Mouse (Mus musculus) intestine, embryonic 14.5 days (tissue): ENCODE results near the gene Ttc25. TPM values are rescaled to one million over a fixed set of nuclear protein-coding genes. Genes with fewer than 3 reads are reported as not detected.
A peak's percentile ranks its signal among the peaks of the same experiment; 100 is the strongest.

Experiments
- ATAC-seq: fragments of 200-750 bp; cut with Nextera tagmentation; replicated peaks from 2 replicates; pipeline ENCODE4 v1.8.0; 2017; ENCODE audit warnings: low read depth, moderate number of reproducible peaks, moderate TSS enrichment, moderate library complexity; ENCODE audit not compliant: low FRiP score, low TSS enrichment
- DNase-seq: peaks from one replicate; pipeline ENCODE4 v3.0.0-alpha.2; 2018; ENCODE audit warnings: low spot score
- H3K27ac ChIP-seq: fragments of 300-500 bp; sonication (generic); 2 replicates; pipeline ENCODE4 v1.5.1; 2014; ENCODE audit warnings: low read depth, mild to moderate bottlenecking, control low read depth
- H3K27me3 ChIP-seq: fragments of 300-500 bp; sonication (generic); replicated peaks from 2 replicates; pipeline ENCODE4 v1.6.1; 2014; ENCODE audit warnings: low read length, control low read depth; ENCODE audit not compliant: control insufficient read depth, insufficient read depth
- H3K36me3 ChIP-seq: fragments of 300-500 bp; sonication (generic); 2 replicates; pipeline ENCODE4 v1.6.1; 2014; ENCODE audit warnings: low read length, control low read depth; ENCODE audit not compliant: control insufficient read depth, insufficient read depth
- H3K4me1 ChIP-seq: fragments of 300-500 bp; sonication (generic); replicated peaks from 2 replicates; pipeline ENCODE4 v1.6.1; 2014; ENCODE audit warnings: low read length, control low read depth, mixed read lengths; ENCODE audit not compliant: control insufficient read depth, insufficient read depth
- H3K4me2 ChIP-seq: fragments of 300-500 bp; sonication (generic); 2 replicates; pipeline ENCODE4 v1.6.1; 2014; ENCODE audit warnings: low read length
- H3K4me3 ChIP-seq: fragments of 300-500 bp; sonication (generic); 2 replicates; pipeline ENCODE4 v1.5.1; 2014; ENCODE audit warnings: low read depth, low read length, control low read depth, mixed read lengths
- H3K9ac ChIP-seq: fragments of 300-500 bp; sonication (generic); 2 replicates; pipeline ENCODE4 v1.6.1; 2014; ENCODE audit warnings: mild to moderate bottlenecking, low read length
- H3K9me3 ChIP-seq: fragments of 300-500 bp; sonication (generic); 2 replicates; pipeline ENCODE4 v1.6.1; 2016; ENCODE audit warnings: low read length, control low read depth; ENCODE audit not compliant: control insufficient read depth
- WGBS: fragments of 180-500 bp; shearing (Covaris S2); extraction: QIAGEN DNeasy Blood & Tissue Kit; methylation state at CpG from one replicate; pipeline ENCODE4 v1.1.7; 2014; 5-methylcytosine and 5-hydroxymethylcytosine counted together
- polyA plus RNA-seq: library from polyadenylated mRNA; unstranded; fragments of >200 nt; fragmentation: Nextera tagmentation; extraction: Ambion mirVana; gene quantifications from 2 replicates; pipeline ENCODE4 v1.2.1, GENCODE M21; 2014

The Ttc25 gene
- polyA plus RNA-seq, 1 experiment from 2014 or later, result 0.46 TPM

DNA sequence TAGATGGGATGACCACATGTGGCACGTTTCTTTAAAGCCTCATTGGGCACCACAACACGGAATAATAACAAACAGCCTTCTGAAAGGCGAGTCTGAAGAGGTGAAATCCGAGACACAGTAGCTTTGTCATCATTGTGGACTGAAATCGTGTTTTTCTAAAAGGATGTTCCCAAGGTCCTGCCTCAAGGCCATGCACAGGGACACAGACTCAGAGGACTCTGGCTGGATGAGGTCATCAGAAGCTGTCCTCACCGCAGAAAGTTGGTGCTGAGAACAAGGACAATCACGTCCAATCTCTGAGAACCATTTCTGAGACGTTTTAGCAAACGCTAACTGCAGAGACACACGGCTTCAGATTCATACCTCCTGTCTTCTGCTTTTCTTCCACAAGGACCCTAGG is 31.7 kb upstream of the Ttc25 start:
- Histone ChIP-seq H3K9me3 (no peaks in the 10 kb centered on the region), H3K4me2 (no peak overlapping the region), H3K36me3 (peaks cover 92% of the 10 kb centered on the region), H3K4me1 (no peaks in the 10 kb centered on the region; the same call in 1 of the 2 replicates), H3K27me3 (no peaks in the 10 kb centered on the region), H3K4me3 (no peak overlapping the region), H3K27ac (no peak overlapping the region), H3K9ac (no peak overlapping the region)
- no peak for ATAC-seq
- DNase-seq, result no peak
- WGBS, result 82% methylated on average over 10 of the region's 10 CpGs

DNA sequence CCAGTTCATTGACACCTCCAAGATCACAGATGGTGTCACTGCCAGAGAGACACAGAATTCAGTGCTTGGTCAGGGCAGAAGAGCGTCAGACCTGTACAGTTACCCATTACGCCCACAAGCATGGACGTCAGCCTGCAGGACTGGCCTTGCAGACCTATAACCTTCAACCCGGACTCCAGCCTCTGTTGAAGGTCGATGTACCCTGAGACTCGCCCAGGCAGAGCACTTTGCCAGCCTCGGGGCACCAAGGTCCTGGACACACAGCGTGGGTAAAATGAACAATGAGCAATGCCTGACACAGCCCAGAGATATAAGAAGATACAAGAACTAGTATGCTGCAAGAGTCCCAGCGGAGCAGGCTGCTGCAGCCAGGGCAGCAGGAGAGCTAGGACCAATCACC is 30.3 kb upstream of the Ttc25 start:
- DNase-seq, result no peak
- WGBS, result 91% methylated on average over 9 of the region's 9 CpGs
- Histone ChIP-seq H3K27ac (no peak overlapping the region), H3K9me3 (no peaks in the 10 kb centered on the region), H3K4me1 (no peaks in the 10 kb centered on the region; the same call in 1 of the 2 replicates), H3K27me3 (no peaks in the 10 kb centered on the region), H3K36me3 (peaks cover 94% of the 10 kb centered on the region), H3K4me3 (no peak overlapping the region), H3K4me2 (no peak overlapping the region), H3K9ac (no peak overlapping the region)
- no peak for ATAC-seq

DNA sequence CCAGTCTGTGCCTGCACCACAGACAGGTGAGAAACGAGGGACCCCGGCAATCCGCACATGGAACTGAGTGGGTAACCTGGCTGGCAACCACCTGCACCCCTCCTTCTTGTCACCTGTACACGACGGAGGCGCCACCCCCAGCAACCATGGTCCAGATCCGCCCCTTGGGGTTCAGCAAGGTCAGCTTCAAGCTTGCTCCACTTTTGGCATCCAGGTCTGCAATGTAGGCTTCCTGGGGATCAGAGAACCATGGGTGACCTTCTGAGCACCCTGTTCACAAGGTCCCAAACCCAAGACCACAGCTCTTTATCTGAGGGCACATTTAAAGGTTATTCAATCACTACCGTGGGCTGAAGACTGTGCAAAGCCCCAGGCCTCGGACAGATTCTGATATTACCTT is 29.6 kb upstream of the Ttc25 start:
- no peak overlapping the region for H3K4me2 ChIP-seq
- H3K27me3 ChIP-seq, result no peaks in the 10 kb centered on the region
- ATAC-seq (no peak), DNase-seq (no peak)
- no peak overlapping the region for H3K4me3 ChIP-seq
- no peak overlapping the region for H3K27ac ChIP-seq
- WGBS, result 91% methylated on average over 9 of the region's 9 CpGs
- H3K4me1 ChIP-seq, result no peaks in the 10 kb centered on the region; the same call in 1 of the 2 replicates
- H3K36me3 ChIP-seq, result peaks cover 97% of the 10 kb centered on the region
- no peaks in the 10 kb centered on the region for H3K9me3 ChIP-seq
- no peak overlapping the region for H3K9ac ChIP-seq

DNA sequence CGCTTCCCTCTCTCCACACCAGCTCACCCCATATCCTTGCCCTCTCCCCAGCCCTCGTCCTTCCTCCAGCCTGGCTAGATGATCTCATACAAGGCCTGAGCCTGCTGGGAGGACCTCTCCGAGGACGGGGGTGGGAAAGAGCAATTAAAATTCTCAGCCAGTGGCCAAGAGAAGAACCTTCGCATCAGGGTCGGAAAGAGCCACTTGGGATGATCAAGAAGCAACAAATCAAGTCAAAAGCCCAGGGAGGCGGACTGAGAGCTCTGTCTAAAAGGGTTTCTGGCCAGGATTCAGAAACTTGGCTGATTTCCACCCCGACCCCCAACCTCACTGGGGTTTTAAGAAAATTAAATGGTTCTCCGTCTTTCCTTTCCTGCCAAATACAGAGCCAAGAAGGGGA is 29.1 kb upstream of the Ttc25 start:
- no peaks in the 10 kb centered on the region; the same call in 1 of the 2 replicates for H3K4me1 ChIP-seq
- WGBS, result 58% methylated on average over 9 of the region's 9 CpGs
- H3K9me3 ChIP-seq, result no peaks in the 10 kb centered on the region
- DNase-seq (no peak), ATAC-seq (no peak)
- H3K27ac ChIP-seq, result no peak overlapping the region
- H3K36me3 ChIP-seq, result peaks cover 97% of the 10 kb centered on the region
- no peak overlapping the region for H3K9ac ChIP-seq
- no peaks in the 10 kb centered on the region for H3K27me3 ChIP-seq
- H3K4me2 ChIP-seq, result no peak overlapping the region
- no peak overlapping the region for H3K4me3 ChIP-seq

DNA sequence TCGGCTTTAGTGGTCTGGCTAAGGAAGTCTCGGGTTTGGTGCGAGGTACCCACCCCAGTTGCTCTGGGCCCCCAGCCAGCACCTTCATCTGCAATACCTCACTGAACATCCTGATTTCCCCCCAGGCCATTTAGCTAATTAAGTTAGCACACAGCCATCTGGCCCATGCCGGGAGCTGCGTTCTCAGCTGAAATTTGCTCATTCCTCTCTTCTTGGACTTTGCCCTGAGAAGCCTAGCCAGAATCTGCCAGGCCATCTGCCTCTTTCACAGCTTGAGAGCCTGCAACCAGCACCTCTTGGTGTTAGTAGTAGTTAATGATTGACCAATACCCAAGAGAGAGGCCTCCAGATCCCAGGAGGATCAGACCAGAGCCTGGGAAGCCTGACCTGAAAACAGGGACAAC is 27.2 kb upstream of the Ttc25 start:
- DNase-seq (peak; percentile 71), ATAC-seq (peak; percentile 87)
- H3K27ac ChIP-seq, result peak overlapping the region; percentile 0; the same call in 1 of the 2 replicates
- no peaks in the 10 kb centered on the region; the same call in 1 of the 2 replicates for H3K4me1 ChIP-seq
- no peak overlapping the region for H3K9ac ChIP-seq
- no peaks in the 10 kb centered on the region for H3K27me3 ChIP-seq
- H3K4me3 ChIP-seq, result no peak overlapping the region
- 56% methylated on average over 5 of the region's 5 CpGs for WGBS
- H3K36me3 ChIP-seq, result peaks cover 97% of the 10 kb centered on the region
- H3K4me2 ChIP-seq, result 0 out of 2 replicates have a peak overlapping the region, but pooled peaks have one; percentile 0
- no peaks in the 10 kb centered on the region for H3K9me3 ChIP-seq

DNA sequence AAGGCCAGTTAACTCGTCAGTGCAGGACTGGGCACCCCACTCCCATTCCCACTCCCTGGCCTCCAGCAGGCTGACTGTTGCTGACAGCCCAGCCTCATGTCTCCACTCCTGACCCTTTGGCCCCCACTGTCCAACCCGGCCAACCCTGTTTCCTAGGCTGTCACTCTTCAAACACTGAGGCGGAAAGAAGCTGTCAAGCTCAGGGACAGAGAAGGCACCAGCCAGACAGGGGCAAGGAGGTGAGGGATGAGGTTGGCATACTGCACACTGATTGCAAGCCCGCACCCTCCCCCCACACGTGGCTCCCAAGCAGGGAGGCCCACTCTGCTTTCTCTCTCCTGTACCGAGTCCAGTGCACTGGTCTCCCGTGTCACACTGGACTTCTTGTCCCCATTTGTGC is 26.2 kb upstream of the Ttc25 start:
- Histone ChIP-seq H3K27me3 (no peaks in the 10 kb centered on the region), H3K36me3 (peaks cover 94% of the 10 kb centered on the region), H3K4me3 (no peak overlapping the region), H3K9me3 (no peaks in the 10 kb centered on the region), H3K27ac (peak overlapping the region; percentile 18; the same call in 1 of the 2 replicates), H3K4me2 (no peak overlapping the region), H3K9ac (no peak overlapping the region), H3K4me1 (peaks cover 1% of the 10 kb centered on the region)
- no peak for ATAC-seq
- no peak for DNase-seq
- WGBS, result 70% methylated on average over 6 of the region's 7 CpGs

DNA sequence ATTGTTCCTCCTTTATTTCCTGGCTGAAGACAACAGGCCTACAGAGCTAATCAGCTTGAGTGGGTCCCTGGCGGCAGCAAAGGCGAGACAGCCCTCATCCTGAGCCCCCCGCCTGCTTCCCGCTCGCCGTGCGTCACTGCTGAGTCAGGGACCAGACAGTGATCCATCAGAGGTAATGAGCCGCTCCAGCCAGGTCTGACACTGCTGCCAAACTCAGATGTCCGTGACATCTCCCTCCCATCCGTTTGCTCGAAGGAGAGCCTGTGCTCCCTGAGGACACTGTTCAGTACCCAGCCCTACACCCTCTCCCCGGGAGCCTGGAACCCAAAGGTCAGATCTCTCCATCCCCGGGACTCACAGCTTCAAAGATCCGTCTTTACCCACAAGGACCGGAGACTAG is 24.6 kb upstream of the Ttc25 start:
- H3K4me1 ChIP-seq, result peaks cover 17% of the 10 kb centered on the region
- 75% methylated on average over 15 of the region's 15 CpGs for WGBS
- no peak for ATAC-seq
- H3K9me3 ChIP-seq, result no peaks in the 10 kb centered on the region
- no peak overlapping the region for H3K4me3 ChIP-seq
- peaks cover 80% of the 10 kb centered on the region for H3K36me3 ChIP-seq
- H3K4me2 ChIP-seq, result no peak overlapping the region
- H3K9ac ChIP-seq, result no peak overlapping the region
- H3K27me3 ChIP-seq, result no peaks in the 10 kb centered on the region
- no peak overlapping the region for H3K27ac ChIP-seq
- no peak for DNase-seq

DNA sequence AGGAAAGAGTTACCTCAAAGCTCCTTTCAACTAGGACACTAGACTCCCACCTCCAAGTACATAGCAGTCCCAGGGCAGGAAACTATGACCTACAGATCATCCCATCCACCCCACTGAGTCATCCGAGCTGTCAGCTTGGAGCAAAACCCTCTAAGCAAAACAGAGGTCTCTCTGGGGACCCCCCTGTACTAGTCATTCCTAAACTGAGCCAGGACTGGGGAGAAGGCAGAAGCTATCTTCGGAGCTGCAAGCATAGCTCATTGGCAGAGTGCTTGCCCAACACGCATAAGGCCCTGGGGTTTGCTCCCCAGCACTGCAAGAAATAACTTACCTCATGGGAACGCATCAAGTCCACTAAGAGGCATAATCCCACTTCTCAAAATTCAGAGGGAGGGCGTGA is 21.0 kb upstream of the Ttc25 start:
- WGBS, result 86% methylated on average over 5 of the region's 5 CpGs
- ATAC-seq, result no peak

DNA sequence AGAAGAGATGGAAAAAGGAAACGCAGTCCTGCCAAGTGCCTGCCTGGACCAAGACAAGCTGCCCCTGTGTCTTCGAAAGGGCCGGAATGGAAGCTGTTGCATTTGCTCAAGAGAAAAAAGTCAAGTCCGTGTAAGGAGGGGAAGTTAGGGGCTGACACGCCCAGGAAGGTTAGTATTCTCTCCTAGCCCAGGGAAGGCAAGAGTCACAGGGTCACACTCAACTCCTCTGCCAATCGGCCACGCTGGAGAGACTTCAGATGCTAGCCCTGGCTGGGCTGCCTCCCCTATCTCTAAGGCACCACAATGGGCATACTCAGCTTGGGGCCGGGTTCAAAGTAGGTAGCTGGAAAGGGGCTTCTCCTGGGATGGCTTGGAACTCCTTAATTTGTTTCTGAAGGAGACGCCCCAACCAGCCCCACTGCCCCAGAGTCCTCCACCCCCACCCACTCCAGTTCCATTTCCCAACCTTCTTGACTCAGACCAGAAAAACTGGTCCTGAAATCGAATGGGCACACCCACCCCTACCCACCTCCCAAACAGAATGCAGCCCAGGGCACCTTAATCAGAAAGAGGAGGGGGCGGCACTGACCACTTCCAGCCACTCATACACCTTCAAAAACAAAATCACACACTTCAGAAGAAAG is 20.3 kb upstream of the Ttc25 start:
- no peak for ATAC-seq
- H3K27me3 ChIP-seq, result no peaks in the 10 kb centered on the region
- peaks cover 41% of the 10 kb centered on the region for H3K36me3 ChIP-seq
- H3K9me3 ChIP-seq, result no peaks in the 10 kb centered on the region
- peak overlapping the region; percentile 18; the same call in 1 of the 2 replicates for H3K9ac ChIP-seq
- WGBS, result 56% methylated on average over 11 of the region's 11 CpGs
- H3K27ac ChIP-seq, result no peak overlapping the region
- H3K4me2 ChIP-seq, result peak overlapping the region; percentile 81
- peak overlapping the region; percentile 86 for H3K4me3 ChIP-seq
- peaks cover 29% of the 10 kb centered on the region for H3K4me1 ChIP-seq
- DNase-seq, result no peak

More for the DNA sequence above, 21.0 kb upstream of the Ttc25 start:
- H3K4me3 ChIP-seq, result no peak overlapping the region
- H3K4me2 ChIP-seq, result no peak overlapping the region; the same call in 1 of the 2 replicates
- no peak for DNase-seq
- no peaks in the 10 kb centered on the region for H3K9me3 ChIP-seq
- H3K9ac ChIP-seq, result no peak overlapping the region
- H3K36me3 ChIP-seq, result peaks cover 48% of the 10 kb centered on the region
- no peaks in the 10 kb centered on the region for H3K27me3 ChIP-seq
- H3K27ac ChIP-seq, result no peak overlapping the region
- peaks cover 29% of the 10 kb centered on the region for H3K4me1 ChIP-seq
